In the genomic region with DNA sequence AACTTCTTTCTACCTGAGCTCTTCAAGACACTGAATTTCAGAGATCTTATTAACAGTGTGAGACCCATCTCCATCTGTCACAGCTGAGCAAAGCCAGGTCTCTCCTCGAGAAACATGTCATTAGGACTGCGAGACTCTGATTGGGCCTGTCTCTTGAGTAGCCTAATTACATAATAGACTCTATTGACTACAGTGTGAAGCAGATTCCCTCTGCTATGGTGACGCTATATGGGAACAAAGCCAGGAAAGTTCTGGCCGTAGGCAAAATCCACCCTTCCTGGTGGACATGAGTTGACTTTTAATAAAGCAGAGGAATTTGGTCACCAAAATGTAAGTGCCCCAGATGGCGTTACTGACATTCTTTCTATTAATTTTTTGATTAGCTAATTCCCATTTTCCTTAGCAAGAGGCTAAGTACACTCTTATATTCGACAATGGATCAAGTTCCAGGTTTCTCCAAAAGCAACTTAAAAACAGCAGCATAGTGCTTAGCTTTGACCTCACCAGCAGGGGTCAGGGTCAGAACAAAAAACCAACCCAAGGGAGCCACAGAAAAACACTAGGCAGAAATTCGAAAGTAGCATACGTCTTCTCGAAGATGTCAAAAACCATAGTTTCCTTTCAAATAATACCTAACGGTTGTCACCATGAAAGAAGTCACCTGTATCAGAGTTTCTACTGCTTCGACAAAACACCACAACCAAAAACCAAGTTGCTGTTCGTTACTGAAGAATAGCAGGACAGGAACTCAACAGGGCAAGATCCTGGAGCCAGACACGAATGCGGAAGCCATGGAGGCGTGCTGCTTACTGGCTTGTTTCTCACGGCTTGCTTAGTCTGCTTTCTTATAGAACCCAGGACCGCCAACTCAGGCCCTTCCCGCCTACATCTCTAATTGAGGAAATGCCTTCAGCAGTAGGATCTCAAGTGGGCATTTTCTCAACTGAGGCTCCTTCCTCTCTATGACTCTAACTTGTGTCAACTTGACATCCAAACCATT, we compare ENCODE assay signal across 10 mouse cellular contexts.
DNase-seq lines count a peak whose midpoint lies in the region; ATAC-seq and TF ChIP-seq lines count a peak whose summit lies in the region.
"Had no signal": no experiment of that assay in that cellular context is flagged by ENCODE, and none has a peak within 500 bp of the region (broad histone marks: within the 10 kb centered on the region; RNA-seq: fewer than 3 reads in every experiment).

No protein-coding gene starts in this region.

- no peaks in the 10 kb centered on the region for H3K9me3 ChIP-seq in heart, postnatal 0 days (replicated peaks; ENCODE audit: control insufficient read depth, low read length)
- H3K9me3 ChIP-seq: stomach, embryonic 15.5 days had no signal

- H3K27ac ChIP-seq in heart, postnatal 0 days (ENCODE audit: low read depth) = no peak overlapping the region
- H3K27ac ChIP-seq: stomach, embryonic 15.5 days had no signal

- H3K36me3 ChIP-seq in heart, postnatal 0 days (replicated peaks; ENCODE audit: control insufficient read depth, insufficient read depth, low read length) = no peaks in the 10 kb centered on the region
- H3K36me3 ChIP-seq: stomach, embryonic 15.5 days had no signal

- no peak overlapping the region for H3K9ac ChIP-seq in heart, postnatal 0 days (replicated peaks; ENCODE audit: low read depth, low read length)
- H3K9ac ChIP-seq: stomach, embryonic 15.5 days had no signal

- no peak for DNase-seq in heart, postnatal 0 days (ENCODE audit: low spot score)
- DNase-seq in heart, adult 8-10 months (ENCODE audit: low spot score) = no peak
- DNase-seq in CD4-positive helper T cell, adult 2 months (ENCODE audit: low read depth, low spot score) = peak; percentile 22
- peak; percentile 59 for DNase-seq in ZHBTc4 (ENCODE audit: low read depth, low spot score)
- DNase-seq in heart, postnatal 4 days = peak; percentile 18
- no peak for DNase-seq in urinary bladder, adult 2 months (ENCODE audit: low spot score)
- DNase-seq: lung, postnatal 36 days had no signal

- H3K4me2 ChIP-seq in heart, postnatal 0 days (ENCODE audit: low read depth, low read length) = no peak overlapping the region
- H3K4me2 ChIP-seq: stomach, embryonic 15.5 days had no signal

- 63% methylated on average over 18 of the region's 18 CpGs for WGBS in heart, postnatal 0 days

- no peak overlapping the region for H3K4me3 ChIP-seq in heart, postnatal 0 days (ENCODE audit: low read depth, low read length)
- H3K4me3 ChIP-seq: stomach, embryonic 15.5 days had no signal

- peak; percentile 32 for TF ChIP-seq CTCF in heart, postnatal 0 days (IDR thresholded peaks at IDR 0.05; ENCODE audit: low read depth)

- no peaks in the 10 kb centered on the region for H3K27me3 ChIP-seq in heart, postnatal 0 days (ENCODE audit: control insufficient read depth, insufficient read depth, low read length)
- H3K27me3 ChIP-seq: stomach, embryonic 15.5 days had no signal

- no peaks in the 10 kb centered on the region for H3K4me1 ChIP-seq in heart, postnatal 0 days (ENCODE audit: control insufficient read depth, insufficient read depth)
- H3K4me1 ChIP-seq: stomach, embryonic 15.5 days had no signal

- TF ChIP-seq EP300 in heart, postnatal 0 days (IDR thresholded peaks at IDR 0.05; ENCODE audit: low read depth) = no peak

- no peak for ATAC-seq in heart, postnatal 0 days (ENCODE audit: insufficient read depth, low read depth)
- no peak for ATAC-seq in granulocyte monocyte progenitor cell, adult 5-6 weeks (replicated peaks; ENCODE audit: poor library complexity, severe bottlenecking)
- ATAC-seq in monocyte, adult 5-6 weeks (replicated peaks; ENCODE audit: insufficient number of reproducible peaks, low FRiP score, low TSS enrichment, poor library complexity, severe bottlenecking) = no peak

Comparison
In these comparisons a context has a peak if more than half of its experiments do, and no peak if none do; other contexts are left out.
1. DNase-seq: peak in CD4-positive helper T cell, adult 2 months (single experiment), ZHBTc4 (single experiment) and heart, postnatal 4 days (single experiment); none in heart, postnatal 0 days (single experiment), heart, adult 8-10 months (single experiment) and urinary bladder, adult 2 months (single experiment).